8 mouse cellular contexts compared by ENCODE assay signal in the genomic region with DNA sequence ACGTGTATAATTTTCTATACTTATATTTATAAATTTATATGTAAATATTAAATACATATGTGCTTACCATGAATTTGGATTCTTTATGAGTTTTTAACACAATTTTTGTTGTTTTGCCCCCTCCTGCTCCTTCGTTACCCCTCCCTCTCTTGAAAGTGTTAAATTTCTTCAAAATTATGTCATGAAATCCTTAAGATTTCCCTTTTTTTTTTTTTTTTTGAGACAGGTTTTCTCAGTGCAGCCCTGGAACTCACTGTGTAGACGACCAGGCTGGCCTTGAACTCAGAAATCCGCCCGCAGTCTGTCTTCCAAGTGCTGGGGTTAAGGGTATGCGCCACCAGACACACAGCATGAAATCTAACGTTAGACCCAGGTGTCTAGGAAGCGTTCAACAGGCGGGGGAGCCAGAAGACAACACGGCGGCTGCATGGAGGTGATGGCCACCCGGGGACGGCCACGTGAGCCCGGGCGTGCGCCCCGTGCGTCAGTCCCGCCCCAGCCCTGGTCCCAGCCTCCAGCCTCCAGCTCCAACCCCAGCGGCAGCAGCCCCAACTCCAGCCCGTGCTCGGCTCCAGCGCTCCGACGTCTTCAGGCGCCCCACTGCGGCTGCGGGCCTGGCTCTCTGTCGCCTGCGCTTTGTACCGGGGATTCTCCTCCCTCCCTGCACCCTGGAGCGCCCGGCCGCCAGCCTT. TPM values are rescaled to one million over a fixed set of nuclear protein-coding genes. Genes with fewer than 3 reads are reported as not detected.
DNase-seq lines count a peak whose midpoint lies in the region; ATAC-seq and TF ChIP-seq lines count a peak whose summit lies in the region.

A gene (plus strand): TSS at position 487 of the 692 bp plus-strand sequence.

- 4% methylated on average over 34 of the region's 35 CpGs for WGBS in forebrain, embryonic 15.5 days
- WGBS in lung, adult 2 months: 3% methylated on average over 35 of the region's 35 CpGs
- WGBS in olfactory bulb, adult 2 months: 3% methylated on average over 35 of the region's 35 CpGs

- H3K4me3 ChIP-seq in forebrain, embryonic 15.5 days: peak within 1 kb of the TSS; percentile 78
- peak within 1 kb of the TSS; percentile 53 for H3K4me3 ChIP-seq in lung, adult 2 months (replicated peaks; ENCODE audit: extremely low read depth, low read depth, low read length)
- H3K4me3 ChIP-seq in olfactory bulb, adult 2 months (ENCODE audit: insufficient read depth, low read depth, low read length): peak within 1 kb of the TSS; percentile 83

- H3K36me3 ChIP-seq in forebrain, embryonic 15.5 days: no peaks in the 10 kb centered on the region

- peak within 1 kb of the TSS; percentile 99 for H3K27ac ChIP-seq in forebrain, embryonic 15.5 days (replicated peaks)
- peak within 1 kb of the TSS; percentile 96 for H3K27ac ChIP-seq in olfactory bulb, adult 2 months (ENCODE audit: insufficient read depth, low read depth, low read length)

- peak; percentile 35; the same call in 1 of the 2 replicates for TF ChIP-seq POLR2A in lung, adult 2 months (IDR thresholded peaks at IDR 0.05; ENCODE audit: borderline replicate concordance, extremely low read depth, low read depth, low read length)
- no peak for TF ChIP-seq POLR2A in olfactory bulb, adult 2 months (IDR thresholded peaks at IDR 0.05; ENCODE audit: insufficient read depth, low read depth, low read length)

- no peaks in the 10 kb centered on the region for H3K27me3 ChIP-seq in forebrain, embryonic 15.5 days

- H3K4me1 ChIP-seq in forebrain, embryonic 15.5 days: peaks cover 20% of the 10 kb centered on the region
- 0 out of 2 replicates have a peak, but pooled peaks cover 4% of the 10 kb centered on the region for H3K4me1 ChIP-seq in lung, adult 2 months (ENCODE audit: control insufficient read depth, insufficient read depth, low read length)
- peaks cover 21% of the 10 kb centered on the region for H3K4me1 ChIP-seq in olfactory bulb, adult 2 months (ENCODE audit: control insufficient read depth, insufficient read depth, low read length)

- peak within 1 kb of the TSS; percentile 73 for H3K4me2 ChIP-seq in forebrain, embryonic 15.5 days (replicated peaks)

- H3K9me3 ChIP-seq in forebrain, embryonic 15.5 days: no peaks in the 10 kb centered on the region

- no peak for TF ChIP-seq CTCF in lung, adult 2 months (IDR thresholded peaks at IDR 0.05; ENCODE audit: insufficient read depth, low read length)
- 0 out of 2 replicates have a peak, but pooled peaks have one; percentile 29 for TF ChIP-seq CTCF in olfactory bulb, adult 2 months (IDR thresholded peaks at IDR 0.05; ENCODE audit: insufficient read depth, low read depth, low read length)

- ATAC-seq in forebrain, embryonic 15.5 days (replicated peaks): peak; percentile 91

- intact Hi-C loops in heart, postnatal 14 days (cut with DNase I): loop anchor here (2.0 to 5.0 kb wide), 3 partner anchors 40 to 190 kb away; a partner anchor contains a TSS

- peak; percentile 95 for DNase-seq in MN1 (ENCODE audit: low spot score)
- DNase-seq in cerebellum, adult 11-12 months: peak; percentile 88
- peak; percentile 88 to 89 for DNase-seq in heart, postnatal 14 days
- peak; percentile 77 to 85 for DNase-seq in layer of hippocampus, adult 18-20 months (ENCODE audit: low spot score in 2 of 2)
- DNase-seq in lung, adult 2 months: peak; percentile 73
- DNase-seq in thymus, postnatal 10 days (ENCODE audit: low spot score in 2 of 2): peak; percentile 80 to 82

- peak within 1 kb of the TSS; percentile 93 for H3K9ac ChIP-seq in forebrain, embryonic 15.5 days (replicated peaks)

RNA-seq across cellular contexts. Expression of the gene that starts here (rescaled TPM):
- 33.7 and 35.1 TPM in 2 replicates for polyA plus RNA-seq in forebrain, embryonic 15.5 days (2015; fragmentation: Nextera tagmentation; extraction: Ambion mirVana)
- total RNA-seq in heart, postnatal 14 days (2021): 10 to 100 TPM; 30.0 to 34.2 TPM
- 10 to 100 TPM; 25.2 to 29.2 TPM for total RNA-seq in layer of hippocampus, adult 18-20 months (2021)
- 12.0 and 13.9 TPM in 2 replicates for polyA plus RNA-seq in lung, adult 2 months (2012; rRNA removed)
- polyA plus RNA-seq in olfactory bulb, adult 2 months (2012; ENCODE audit: insufficient read depth, insufficient read length, low replicate concordance, missing spikeins): not detected in 2 replicates

Comparison
In these comparisons a context has a peak if more than half of its experiments do, and no peak if none do; other contexts are left out.
1. Peak in every context shown above with its lines: DNase-seq, ATAC-seq, H3K4me3 ChIP-seq and H3K27ac ChIP-seq.
2. RNA of the gene that starts here (polyA plus RNA-seq): 33.7 to 35.1 TPM in forebrain, embryonic 15.5 days and 12.0 to 13.9 TPM in lung, adult 2 months; not detected in olfactory bulb, adult 2 months; every median in the first group is over 10 times any median in the second.